Mouse (Mus musculus): ENCODE results near the gene Btbd9.

DNA sequence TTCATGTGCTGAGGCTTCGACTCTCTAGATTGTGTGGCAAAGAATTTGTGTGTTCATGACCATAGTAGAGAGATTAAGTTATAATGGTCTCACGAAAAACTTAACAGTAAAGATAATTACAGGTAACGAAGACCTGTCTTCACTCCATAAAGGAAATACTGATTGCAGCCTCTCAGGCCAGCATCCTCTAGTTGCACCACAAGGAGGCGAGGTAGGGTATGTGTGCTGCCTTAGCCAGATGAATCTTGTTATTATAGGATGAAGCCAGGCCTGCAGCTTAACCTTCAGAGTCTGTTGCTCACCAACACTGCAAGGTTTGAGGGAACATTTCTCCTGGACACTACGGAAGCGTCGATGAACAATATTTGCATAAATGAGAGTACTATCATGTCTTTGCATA is 170.3 kb downstream of the Btbd9 start:
- peak; percentile 41 for TF ChIP-seq CTCF (IDR thresholded peaks at IDR 0.05; ENCODE audit: low read depth)
- no peak for TF ChIP-seq EP300 (IDR thresholded peaks at IDR 0.05; ENCODE audit: low read depth)

All from heart, postnatal 0 days (tissue).